Mouse (Mus musculus) layer of hippocampus, adult 2 months (tissue): ENCODE results near the gene Tom1l2. TPM values are rescaled to one million over a fixed set of nuclear protein-coding genes. Genes with fewer than 3 reads are reported as not detected.
A peak's percentile ranks its signal among the peaks of the same experiment; 100 is the strongest.

Experiments
- DNase-seq, 2 experiments: peaks; one replicate each; pipeline ENCODE4 v3.0.0; 2022; ENCODE audit warnings: low spot score in 2 of 2
- H3K27ac ChIP-seq: fragments of 200-600 bp; 2 replicates; pipeline ENCODE4 v1.8.1; 2022
- H3K4me3 ChIP-seq: fragments of 200-600 bp; 2 replicates; pipeline ENCODE4 v1.8.1; 2022; ENCODE audit warnings: mild to moderate bottlenecking
- CTCF ChIP-seq: fragments of 200-600 bp; conservative IDR thresholded peaks from 2 replicates; pipeline ENCODE4 v1.8.1; 2022; ENCODE audit warnings: antibody characterized with exemption, mild to moderate bottlenecking, moderate library complexity
- total RNA-seq, 2 experiments: library from RNA; stranded (reverse); gene quantifications; 2 replicates each; pipeline ENCODE4 v1.2.3; 2021

Tom1l2 gene
- total RNA-seq, 2 experiments from 2014 or later, result 180 to 189 TPM

DNA sequence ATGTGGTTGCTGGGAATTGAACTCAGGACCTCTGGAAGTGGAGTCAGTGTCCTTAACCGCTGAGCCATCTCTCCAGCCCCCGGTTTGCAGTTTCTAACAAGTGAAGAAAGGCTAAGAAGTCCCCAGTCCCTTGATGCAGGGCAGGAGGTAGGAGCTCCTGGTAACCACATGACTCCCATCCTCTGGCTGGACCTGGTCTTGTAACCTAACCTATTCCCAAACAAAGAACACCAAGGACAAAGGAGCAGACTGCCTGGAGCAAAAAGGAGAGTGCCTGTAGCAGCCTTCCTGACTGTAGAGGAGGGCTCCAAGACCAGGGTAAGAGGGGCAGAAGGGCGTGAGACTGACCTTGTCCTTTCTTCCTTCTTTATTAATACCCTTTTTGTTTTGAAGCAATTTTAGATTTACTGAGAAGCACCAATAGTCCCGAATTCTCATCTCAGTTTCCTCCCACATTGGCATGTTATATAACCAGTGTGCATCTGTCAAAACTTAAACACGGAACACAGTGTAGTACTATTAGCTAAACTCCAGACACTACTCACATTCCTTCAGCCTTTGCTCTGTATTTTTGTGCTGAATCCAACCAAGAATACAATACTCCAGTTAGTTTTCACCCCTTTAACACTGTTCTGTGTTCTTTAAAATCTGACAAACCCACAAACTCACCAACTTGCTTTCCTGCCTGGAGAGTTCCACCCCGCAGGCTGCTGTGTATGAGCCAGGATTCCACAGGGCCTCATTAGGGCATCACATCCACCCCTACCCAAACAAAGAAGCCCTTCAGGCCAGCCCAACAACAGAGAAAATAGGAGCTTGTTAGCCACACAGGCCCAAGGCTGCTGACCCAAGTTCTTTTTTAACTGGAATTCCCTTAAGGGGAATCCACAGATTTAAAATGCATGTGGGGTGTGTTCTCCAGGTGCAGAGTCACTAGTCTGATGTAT is 58.7 kb downstream of the Tom1l2 start:
- Histone ChIP-seq H3K27ac (peak overlapping the region; percentile 98), H3K4me3 (no peak overlapping the region; the same call in 1 of the 2 replicates)
- TF ChIP-seq CTCF, result no peak
- peak in 1 of 2 experiments; percentile 76 for DNase-seq

DNA sequence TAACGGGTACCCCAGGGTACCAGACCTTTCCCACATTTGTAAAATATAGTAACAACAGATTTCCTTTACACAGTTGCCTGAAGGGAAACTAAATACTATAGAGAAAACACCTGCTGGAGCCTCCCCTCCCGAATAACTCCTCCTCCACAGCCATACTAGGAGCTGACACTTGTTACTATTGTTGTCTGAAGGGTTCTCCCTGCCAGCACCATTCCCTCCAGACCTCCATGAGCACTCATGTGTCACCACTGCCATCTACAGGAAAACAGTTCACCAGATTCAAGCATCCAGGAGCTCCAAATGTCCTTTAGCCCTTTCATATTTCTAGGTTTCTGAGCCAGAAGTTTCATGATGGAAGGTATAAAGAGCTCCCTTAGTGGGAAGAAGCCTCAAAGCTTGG is 60.0 kb downstream of the Tom1l2 start:
- peak overlapping the region; percentile 98 for H3K27ac ChIP-seq
- no peak overlapping the region for H3K4me3 ChIP-seq
- peak; percentile 81 to 86 for DNase-seq
- peak; percentile 86 for TF ChIP-seq CTCF

DNA sequence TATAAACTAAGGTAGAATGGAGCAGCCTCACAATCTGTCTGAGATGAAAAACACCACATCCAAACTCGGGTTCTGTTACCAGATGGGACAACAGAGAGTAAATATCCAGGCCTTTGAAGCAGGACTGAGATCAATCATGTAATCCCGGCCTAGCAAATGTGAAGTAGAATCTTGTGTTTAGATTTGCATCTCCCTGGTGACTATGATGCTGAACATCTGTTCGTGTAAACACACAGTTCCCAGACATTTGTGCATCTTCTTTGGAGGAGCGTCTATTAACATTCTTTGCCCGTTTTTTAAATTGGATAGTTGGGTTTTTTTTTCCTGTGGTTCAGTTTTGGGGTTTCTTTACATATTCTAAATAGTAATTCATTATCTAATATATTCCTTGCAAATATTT is 63.7 kb downstream of the Tom1l2 start:
- Histone ChIP-seq H3K4me3 (no peak overlapping the region), H3K27ac (peak overlapping the region; percentile 78)
- DNase-seq, result no peak
- TF ChIP-seq CTCF, result no peak

DNA sequence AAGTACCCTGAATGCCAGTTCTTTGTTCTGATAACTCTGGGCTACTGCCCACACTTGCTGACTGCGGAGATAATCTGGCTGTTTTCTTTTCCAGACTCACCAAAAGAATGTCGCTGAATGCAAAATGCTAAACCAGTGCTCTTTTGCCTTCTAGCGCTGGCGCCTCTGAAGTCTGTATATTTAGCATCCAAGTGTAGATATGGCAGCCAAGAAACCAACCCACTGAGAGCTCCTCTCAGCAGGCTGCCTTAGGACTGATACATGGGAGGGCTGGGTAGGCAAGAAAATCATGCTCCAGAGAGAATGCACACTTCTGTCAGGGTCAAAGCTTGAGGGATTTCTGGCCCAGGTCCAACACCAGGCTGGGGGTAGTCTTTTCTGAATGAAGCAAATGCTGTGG is 66.4 kb downstream of the Tom1l2 start:
- Histone ChIP-seq H3K27ac (peak overlapping the region; percentile 58), H3K4me3 (no peak overlapping the region)
- DNase-seq, result no peak
- TF ChIP-seq CTCF, result no peak

DNA sequence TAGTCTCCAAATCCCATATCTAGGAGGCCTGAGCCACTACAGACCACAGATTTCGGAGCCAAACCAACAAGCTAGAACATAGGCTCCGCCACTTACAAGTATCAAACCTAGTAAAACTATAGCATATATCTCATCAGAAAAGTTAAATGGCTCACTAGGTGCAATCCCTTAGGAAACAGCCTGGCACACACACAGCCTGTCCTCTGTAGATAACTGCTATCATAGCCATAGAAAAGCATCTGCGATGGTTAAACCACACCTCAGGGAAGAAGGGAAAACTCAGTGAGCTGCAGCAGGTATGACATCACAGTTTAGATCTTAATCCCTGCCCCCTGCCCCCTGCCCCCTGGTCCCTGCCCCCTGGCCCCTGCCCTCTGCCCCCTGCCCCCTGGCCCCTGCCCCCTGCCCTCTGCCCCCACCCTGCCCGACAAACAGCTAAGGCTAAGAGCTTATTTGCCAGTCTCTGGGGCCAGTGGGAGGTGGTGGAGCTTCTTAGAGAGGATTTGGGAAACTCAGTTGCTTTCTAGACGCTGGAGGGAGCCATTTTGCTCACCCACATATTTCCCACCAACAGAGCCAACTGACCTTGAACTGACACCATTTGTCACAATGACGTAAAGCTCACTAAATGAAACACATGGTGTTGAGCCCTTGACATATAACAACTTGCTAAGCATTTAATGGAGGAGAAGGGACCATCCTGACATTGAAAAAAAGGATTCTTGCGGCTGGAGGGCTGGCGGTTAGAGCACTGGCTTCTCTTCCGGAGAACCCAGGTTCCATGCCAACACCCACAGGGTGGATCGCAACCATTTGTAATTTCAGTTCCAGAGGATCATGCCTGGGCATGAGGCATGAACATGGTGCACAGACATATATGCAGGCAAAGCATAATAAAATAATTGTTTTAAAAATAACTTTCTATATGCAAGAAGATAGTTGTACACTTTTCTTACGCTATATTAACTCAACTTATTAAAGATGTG is 72.0 kb downstream of the Tom1l2 start:
- DNase-seq, result no peak
- no peak overlapping the region for H3K4me3 ChIP-seq
- TF ChIP-seq CTCF, result no peak; the same call in 1 of the 2 replicates
- peak overlapping the region; percentile 81 for H3K27ac ChIP-seq

DNA sequence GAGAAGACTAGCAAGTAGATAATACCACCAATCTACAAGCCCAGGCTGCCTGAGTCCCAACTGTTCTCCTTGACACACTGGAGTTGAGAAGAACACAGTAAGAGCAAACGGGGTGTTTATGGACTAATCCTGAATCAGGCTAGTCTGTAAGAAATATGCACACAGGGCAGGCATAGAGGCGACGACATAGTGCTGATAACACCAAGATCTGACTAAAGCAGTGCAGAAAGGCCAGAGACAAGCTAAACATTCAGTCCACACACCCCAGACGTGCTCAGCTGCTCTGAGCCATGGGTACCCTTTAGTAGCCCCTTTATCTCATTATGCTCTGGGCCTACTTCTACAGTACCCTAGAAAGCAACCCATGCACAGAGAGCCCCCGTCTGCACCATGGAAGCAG is 73.2 kb downstream of the Tom1l2 start:
- no peak overlapping the region for H3K4me3 ChIP-seq
- DNase-seq, result no peak
- no peak for TF ChIP-seq CTCF
- peak overlapping the region; percentile 81 for H3K27ac ChIP-seq

- Histone ChIP-seq H3K27ac (no peak overlapping the region), H3K4me3 (no peak overlapping the region)
- no peak for TF ChIP-seq CTCF
- DNase-seq, result no peak
Measured at GRCm38 (mm10) chr11:60277771-60278170, 74.9 kb downstream of the Tom1l2 start.

GRCm38 (mm10) chr11:60277164-60277740 is 75.5 kb downstream of the Tom1l2 start:
- DNase-seq, result no peak
- H3K4me3 ChIP-seq, result no peak overlapping the region
- TF ChIP-seq CTCF, result no peak
- 0 out of 2 replicates have a peak overlapping the region, but pooled peaks have one; percentile 7 for H3K27ac ChIP-seq

DNA sequence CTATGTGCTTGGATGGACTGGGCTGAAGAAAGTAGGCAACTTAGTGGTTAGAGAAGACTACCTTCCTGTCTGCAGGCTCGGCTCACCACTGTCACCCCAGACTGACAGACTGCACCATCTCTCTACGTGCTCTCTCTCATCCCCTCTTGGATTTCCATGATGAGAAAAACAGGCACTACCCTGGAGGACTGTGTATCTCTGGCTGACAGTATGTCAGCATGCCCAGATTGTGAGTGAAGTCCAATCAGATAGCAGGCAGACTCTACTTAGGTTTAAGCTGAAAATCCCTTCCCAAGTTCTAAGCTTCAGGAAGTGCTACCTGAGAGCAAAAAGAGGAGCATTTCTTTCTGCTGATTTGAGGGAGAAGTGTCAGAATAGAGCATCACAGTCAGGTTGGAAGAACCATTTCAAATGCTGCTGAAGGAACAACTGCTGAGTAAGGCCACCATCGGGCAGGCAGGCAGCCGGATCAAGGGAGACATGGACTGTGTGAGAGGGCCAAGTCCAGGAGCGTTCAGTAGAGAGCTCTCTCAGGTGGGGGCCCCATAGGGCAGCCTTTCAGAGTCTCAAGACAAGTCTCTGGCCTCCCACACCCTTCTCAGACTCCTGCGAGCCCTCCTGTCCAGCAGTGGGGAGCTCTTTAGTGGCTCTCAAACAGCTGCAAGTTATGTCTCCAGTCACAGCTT is 76.2 kb downstream of the Tom1l2 start:
- H3K4me3 ChIP-seq, result no peak overlapping the region
- DNase-seq, result no peak
- 0 out of 2 replicates have a peak overlapping the region, but pooled peaks have one; percentile 7 for H3K27ac ChIP-seq
- TF ChIP-seq CTCF, result no peak

- no peak for DNase-seq
- no peak for TF ChIP-seq CTCF
- peak overlapping the region; percentile 49 for H3K27ac ChIP-seq
- H3K4me3 ChIP-seq, result no peak overlapping the region
Measured at GRCm38 (mm10) chr11:60273273-60273805, 79.4 kb downstream of the Tom1l2 start.

- DNase-seq, result no peak
- H3K4me3 ChIP-seq, result no peak overlapping the region
- no peak for TF ChIP-seq CTCF
- H3K27ac ChIP-seq, result 0 out of 2 replicates have a peak overlapping the region, but pooled peaks have one; percentile 32
Measured at GRCm38 (mm10) chr11:60268563-60268962, 84.1 kb downstream of the Tom1l2 start.
